ENCODE assay signal across 8 mouse cellular contexts in the genomic region with DNA sequence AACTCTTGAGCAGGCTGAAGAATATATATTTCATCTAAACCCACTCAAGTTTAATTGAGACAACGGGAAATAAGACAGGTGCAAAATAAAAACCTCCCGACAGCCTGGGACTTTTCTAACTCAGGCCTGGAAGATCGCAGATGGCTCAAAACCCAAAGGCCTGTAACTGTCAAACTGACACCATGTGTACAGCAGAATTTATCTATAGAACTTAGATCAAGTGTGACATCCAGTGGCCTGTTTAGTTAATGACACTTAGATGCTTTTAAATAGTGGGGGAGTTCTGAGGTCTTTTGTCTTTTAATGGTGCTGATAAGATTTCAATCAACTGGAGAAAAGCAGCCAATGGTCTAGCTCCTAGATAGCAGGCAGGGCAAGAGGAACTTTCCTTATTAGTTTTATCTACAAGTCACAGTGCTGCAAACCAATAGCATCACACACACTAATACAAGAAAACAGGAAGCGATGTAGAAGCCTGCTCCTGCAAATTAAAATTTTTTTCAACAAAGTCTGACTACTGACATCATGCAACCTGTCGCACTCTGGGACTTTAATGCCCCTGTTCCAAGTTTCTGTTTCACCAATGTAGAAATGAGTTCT.
DNase-seq lines count a peak whose midpoint lies in the region; ATAC-seq and TF ChIP-seq lines count a peak whose summit lies in the region.
"Had no signal": no experiment of that assay in that cellular context is flagged by ENCODE, and none has a peak within 500 bp of the region (broad histone marks: within the 10 kb centered on the region; RNA-seq: fewer than 3 reads in every experiment).

No protein-coding gene starts in this region.

- no peaks in the 10 kb centered on the region for H3K79me2 ChIP-seq in CH12.LX (replicated peaks; ENCODE audit: control insufficient read depth, extremely low read depth, insufficient read depth, poor library complexity, severe bottlenecking)

- no peak overlapping the region for H3K9ac ChIP-seq in CH12.LX (ENCODE audit: insufficient read depth, low read depth)
- H3K9ac ChIP-seq in limb, embryonic 14.5 days (ENCODE audit: low read depth, low read length, severe bottlenecking): no peak overlapping the region

- H3K27ac ChIP-seq in CH12.LX (ENCODE audit: insufficient read depth, low read depth): no peak overlapping the region
- H3K27ac ChIP-seq in limb, embryonic 14.5 days (replicated peaks; ENCODE audit: low read depth, low read length): no peak overlapping the region

- TF ChIP-seq RAD21 in CH12.LX (IDR thresholded peaks at IDR 0.05; ENCODE audit: low read depth, low read length): peak; percentile 72

- TF ChIP-seq EP300 in CH12.LX (IDR thresholded peaks at IDR 0.05; ENCODE audit: low read length): no peak

- peak; percentile 14 for DNase-seq in layer of hippocampus, adult 11-12 months (ENCODE audit: low spot score)
- no peak for DNase-seq in layer of hippocampus, postnatal 25 days (ENCODE audit: extremely low spot score in 1 of 2, low spot score in 1 of 2)
- peak; percentile 40 for DNase-seq in CH12.LX (ENCODE audit: extremely low read depth)
- DNase-seq in Muller cell, postnatal 12 days (ENCODE audit: inconsistent ontology term): peak; percentile 53
- DNase-seq in limb, embryonic 14.5 days (ENCODE audit: low spot score): peak; percentile 64
- no peak for DNase-seq in gastrocnemius, adult 18-20 months (ENCODE audit: low spot score)
- no peak for DNase-seq in heart, adult 8-10 months (ENCODE audit: low spot score)

- in situ Hi-C loops in CH12.LX (cut with MboI; ENCODE audit: low pct_ligation_motif_present, low pct_unique_long_range_greater_than_20kb, low sequenced_read_pairs): no loop called here

- H3K36me3 ChIP-seq in CH12.LX (replicated peaks in 1 of 2; ENCODE audit: control insufficient read depth in 1 of 2, insufficient read depth in 1 of 2, low read length in 1 of 2): no peaks in the 10 kb centered on the region
- H3K36me3 ChIP-seq in limb, embryonic 14.5 days (ENCODE audit: control insufficient read depth, insufficient read depth, low read length): no peaks in the 10 kb centered on the region

- peaks cover 0 to 33% of the 10 kb centered on the region in 2 experiments; a peak in 2 of 4 replicates for H3K4me1 ChIP-seq in CH12.LX (ENCODE audit: control insufficient read depth in 1 of 2, insufficient read depth in 2 of 2)
- H3K4me1 ChIP-seq in limb, embryonic 14.5 days (ENCODE audit: control insufficient read depth, insufficient read depth, low read length): no peaks in the 10 kb centered on the region

- WGBS in limb, embryonic 14.5 days: 65% methylated on average over 5 of the region's 5 CpGs

- TF ChIP-seq CTCF in CH12.LX (conservative IDR thresholded peaks at IDR 0.05 in 1 of 2, IDR thresholded peaks at IDR 0.05 in 1 of 2; ENCODE audit: low read depth in 2 of 2, low read length in 2 of 2): peak; percentile 27 to 60; a peak in 3 of 4 replicates

- H3K27me3 ChIP-seq in CH12.LX (replicated peaks): no peaks in the 10 kb centered on the region
- no peaks in the 10 kb centered on the region for H3K27me3 ChIP-seq in limb, embryonic 14.5 days (ENCODE audit: control insufficient read depth, insufficient read depth, low read length)

- dilution Hi-C loops in CH12.LX (cut with MboI; ENCODE audit: extremely low pct_ligation_motif_present, extremely low pct_unique_long_range_greater_than_20kb, low sequenced_read_pairs): no loop called here

- ATAC-seq in limb, embryonic 14.5 days (ENCODE audit: low FRiP score, low read depth): 0 out of 2 replicates have a peak, but pooled peaks have one; percentile 30

- no peaks in the 10 kb centered on the region for H3K9me3 ChIP-seq in CH12.LX (replicated peaks; ENCODE audit: low read length)
- H3K9me3 ChIP-seq in limb, embryonic 14.5 days (ENCODE audit: control insufficient read depth, low read length): no peaks in the 10 kb centered on the region
- H3K9me3 ChIP-seq: megakaryocyte, embryonic 14.5 days had no signal

- no peak overlapping the region for H3K4me3 ChIP-seq in CH12.LX (replicated peaks in 1 of 3; ENCODE audit: low read depth in 2 of 3, low read length in 2 of 3, poor library complexity in 1 of 3)
- H3K4me3 ChIP-seq in limb, embryonic 14.5 days (replicated peaks; ENCODE audit: low read length): no peak overlapping the region
- H3K4me3 ChIP-seq: megakaryocyte, embryonic 14.5 days had no signal

- TF ChIP-seq POLR2A in CH12.LX (IDR thresholded peaks at IDR 0.05; ENCODE audit: low read depth, low read length): no peak
- TF ChIP-seq POLR2A in limb, embryonic 14.5 days (IDR thresholded peaks at IDR 0.05; ENCODE audit: borderline replicate concordance, extremely low read depth, insufficient read depth, insufficient read length): no peak

- no peak overlapping the region for H3K4me2 ChIP-seq in CH12.LX (ENCODE audit: insufficient read depth, low read depth, poor library complexity, severe bottlenecking)
- no peak overlapping the region for H3K4me2 ChIP-seq in limb, embryonic 14.5 days (replicated peaks; ENCODE audit: low read depth, low read length, severe bottlenecking)

TF ChIP-seq in CH12.LX, 34 proteins besides CTCF, POLR2A, EP300 and RAD21:
- no peak for TF ChIP-seq SIN3A (IDR thresholded peaks at IDR 0.05; ENCODE audit: low read length)
- TF ChIP-seq MYC (IDR thresholded peaks at IDR 0.05; ENCODE audit: low read depth, low read length): 0 out of 2 replicates have a peak, but pooled peaks have one; percentile 48
- peak; percentile 47; the same call in 1 of the 2 replicates for TF ChIP-seq SMC3 (IDR thresholded peaks at IDR 0.05; ENCODE audit: low read depth, low read length)

Comparison
In these comparisons a context has a peak if more than half of its experiments do, and no peak if none do; other contexts are left out.
1. DNase-seq: peak in layer of hippocampus, adult 11-12 months (single experiment), CH12.LX (single experiment), Muller cell, postnatal 12 days (single experiment) and limb, embryonic 14.5 days (single experiment); none in layer of hippocampus, postnatal 25 days (0 of 2), gastrocnemius, adult 18-20 months (single experiment) and heart, adult 8-10 months (single experiment).